Mouse (Mus musculus) lung, embryonic 14.5 days (tissue): ENCODE measurements at regions not wholly inside any gene's neighbourhood (a gene's known extent, or its start where the extent isn't known, plus 50 kb on each side); places are given as distances from the start of the nearest gene placed in this dataset.

Experiments used
- ATAC-seq: fragments of 200-750 bp; cut with Nextera tagmentation; 2 replicates; pipeline ENCODE4 v1.8.0; 2017; ENCODE audit warnings: mild to moderate bottlenecking, moderate TSS enrichment, moderate library complexity; ENCODE audit not compliant: insufficient read depth
- DNase-seq: peaks from one replicate; pipeline ENCODE4 v3.0.0-alpha.2; 2015
- H3K27ac ChIP-seq: fragments of 300-500 bp; sonication (generic); 2 replicates; pipeline ENCODE4 v1.5.1; 2014; ENCODE audit warnings: low read depth, mild to moderate bottlenecking, moderate library complexity
- H3K27me3 ChIP-seq: fragments of 300-500 bp; sonication (generic); 2 replicates; pipeline ENCODE4 v1.6.1; 2014; ENCODE audit warnings: low read length, control low read depth; ENCODE audit not compliant: insufficient read depth
- H3K36me3 ChIP-seq: fragments of 300-500 bp; sonication (generic); 2 replicates; pipeline ENCODE4 v1.6.1; 2014; ENCODE audit warnings: control low read depth; ENCODE audit not compliant: insufficient read depth
- H3K4me1 ChIP-seq: fragments of 300-500 bp; sonication (generic); 2 replicates; pipeline ENCODE4 v1.6.1; 2014; ENCODE audit warnings: antibody characterized with exemption, control low read depth; ENCODE audit not compliant: insufficient read depth
- H3K4me2 ChIP-seq: fragments of 300-500 bp; sonication (generic); 2 replicates; pipeline ENCODE4 v1.6.1; 2014; ENCODE audit warnings: mild to moderate bottlenecking
- H3K4me3 ChIP-seq: fragments of 300-500 bp; sonication (generic); 2 replicates; pipeline ENCODE4 v1.5.1; 2014; ENCODE audit warnings: low read depth, low read length
- H3K9ac ChIP-seq: fragments of 300-500 bp; sonication (generic); 2 replicates; pipeline ENCODE4 v1.6.1; 2014
- H3K9me3 ChIP-seq: fragments of 300-500 bp; sonication (generic); 2 replicates; pipeline ENCODE4 v1.6.1; 2016; ENCODE audit warnings: low read depth, low read length, control low read depth
- CTCF ChIP-seq: IDR thresholded peaks from 2 replicates; pipeline ENCODE4 v1.5.1; 2016; ENCODE audit warnings: antibody characterized with exemption, low read depth
- WGBS: fragments of 180-500 bp; shearing (Covaris S2); extraction: QIAGEN DNeasy Blood & Tissue Kit; methylation state at CpG from one replicate; pipeline ENCODE4 v1.1.7; 2014; 5-methylcytosine and 5-hydroxymethylcytosine counted together

DNA sequence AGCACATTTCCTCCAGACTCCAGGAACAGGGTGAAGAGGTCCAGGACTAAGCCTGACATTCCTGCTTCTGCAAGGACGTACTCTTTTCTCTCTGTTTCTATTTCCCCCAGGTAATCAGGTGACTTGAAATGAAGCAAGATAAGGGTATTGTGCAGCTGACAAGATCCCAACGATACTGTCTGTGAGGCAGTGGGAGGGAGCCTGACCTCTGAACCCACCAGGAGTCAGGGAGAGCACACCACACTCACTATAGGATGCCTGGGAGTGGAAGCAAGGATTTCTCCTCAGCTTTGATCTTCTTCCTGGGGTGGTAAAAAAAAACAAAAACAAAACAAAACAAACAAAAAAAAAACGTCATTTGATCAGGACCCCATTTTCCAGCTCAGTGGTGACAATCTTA is 141.1 kb upstream of the A230072I06Rik start:
- no peak overlapping the region for H3K4me3 ChIP-seq
- H3K27me3 ChIP-seq = no peaks in the 10 kb centered on the region
- H3K36me3 ChIP-seq = no peaks in the 10 kb centered on the region
- TF ChIP-seq CTCF = no peak
- no peak for ATAC-seq
- H3K9me3 ChIP-seq = no peaks in the 10 kb centered on the region
- DNase-seq = no peak
- 14% methylated on average over 3 of the region's 3 CpGs for WGBS
- no peak overlapping the region for H3K27ac ChIP-seq
- H3K4me2 ChIP-seq = no peak overlapping the region
- no peaks in the 10 kb centered on the region for H3K4me1 ChIP-seq
- no peak overlapping the region for H3K9ac ChIP-seq

- no peak for DNase-seq
- Histone ChIP-seq H3K4me1 (no peaks in the 10 kb centered on the region), H3K4me3 (no peak overlapping the region), H3K9me3 (no peaks in the 10 kb centered on the region), H3K9ac (no peak overlapping the region), H3K36me3 (no peaks in the 10 kb centered on the region), H3K27me3 (no peaks in the 10 kb centered on the region), H3K4me2 (no peak overlapping the region), H3K27ac (no peak overlapping the region)
- ATAC-seq = no peak
- 70% methylated on average over 8 of the region's 8 CpGs for WGBS
- no peak for TF ChIP-seq CTCF
These were observed 140.7 kb upstream of the A230072I06Rik start for GRCm38 (mm10) chr8:12137913-12138312.

DNA sequence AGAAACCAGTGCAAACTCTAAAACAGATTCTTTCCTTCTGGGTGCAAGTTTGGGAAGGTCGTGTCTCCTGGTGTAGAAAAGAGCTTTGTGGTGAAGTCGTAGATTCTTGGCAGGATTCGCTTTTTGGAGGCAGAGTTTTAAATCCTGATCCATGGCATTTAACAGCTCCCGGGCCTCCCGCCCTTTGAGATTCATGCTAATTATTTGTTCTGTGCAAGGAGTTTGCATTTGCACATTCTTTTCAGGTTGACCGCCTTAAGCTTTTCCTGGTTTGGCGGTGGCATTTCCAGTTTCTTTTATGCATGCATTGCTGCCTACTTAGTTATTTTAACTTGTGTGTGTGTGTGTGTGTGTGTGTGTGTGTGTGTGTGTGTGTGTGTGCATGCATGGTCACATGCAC is 126.9 kb upstream of the A230072I06Rik start:
- TF ChIP-seq CTCF = no peak
- H3K4me1 ChIP-seq = no peaks in the 10 kb centered on the region; the same call in 1 of the 2 replicates
- H3K4me2 ChIP-seq = no peak overlapping the region
- H3K9ac ChIP-seq = no peak overlapping the region
- ATAC-seq = no peak
- H3K36me3 ChIP-seq = no peaks in the 10 kb centered on the region
- H3K4me3 ChIP-seq = no peak overlapping the region
- H3K9me3 ChIP-seq = no peaks in the 10 kb centered on the region
- no peaks in the 10 kb centered on the region for H3K27me3 ChIP-seq
- no peak for DNase-seq
- H3K27ac ChIP-seq = no peak overlapping the region
- 61% methylated on average over 7 of the region's 7 CpGs for WGBS

GRCm38 (mm10) chr8:12152825-12153224 is 125.8 kb upstream of the A230072I06Rik start:
- DNase-seq (no peak), ATAC-seq (no peak)
- H3K9ac ChIP-seq = no peak overlapping the region
- no peaks in the 10 kb centered on the region for H3K27me3 ChIP-seq
- TF ChIP-seq CTCF = no peak
- no peak overlapping the region for H3K27ac ChIP-seq
- WGBS = 42% methylated on average over 9 of the region's 9 CpGs
- H3K36me3 ChIP-seq = no peaks in the 10 kb centered on the region
- H3K4me2 ChIP-seq = no peak overlapping the region
- no peak overlapping the region for H3K4me3 ChIP-seq
- H3K4me1 ChIP-seq = no peaks in the 10 kb centered on the region; the same call in 1 of the 2 replicates
- no peaks in the 10 kb centered on the region for H3K9me3 ChIP-seq

DNA sequence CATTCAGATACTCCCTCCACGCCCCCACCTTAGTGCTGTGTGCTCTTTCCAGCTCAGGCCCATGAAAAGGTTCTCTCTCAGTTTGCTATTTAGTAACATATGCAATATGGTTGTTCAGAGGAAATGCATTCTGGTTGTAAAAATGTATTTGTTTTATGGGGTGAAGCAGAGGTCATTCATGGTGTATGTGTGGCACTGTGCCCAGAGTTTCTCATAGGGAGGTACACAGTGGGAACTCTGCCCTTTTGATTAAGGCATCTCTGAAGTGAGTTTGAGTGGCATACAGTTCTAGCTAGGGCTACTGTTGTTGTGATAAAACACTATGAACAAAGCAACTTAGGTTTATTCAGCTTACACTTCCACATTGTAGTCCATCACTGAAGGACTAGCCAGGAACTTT is 121.7 kb upstream of the A230072I06Rik start:
- no peaks in the 10 kb centered on the region for H3K9me3 ChIP-seq
- H3K4me3 ChIP-seq = no peak overlapping the region
- H3K27ac ChIP-seq = no peak overlapping the region
- H3K9ac ChIP-seq = no peak overlapping the region
- TF ChIP-seq CTCF = no peak
- no peaks in the 10 kb centered on the region for H3K27me3 ChIP-seq
- 77% methylated on average over 1 of the region's 1 CpGs for WGBS
- H3K4me2 ChIP-seq = no peak overlapping the region
- no peaks in the 10 kb centered on the region; the same call in 1 of the 2 replicates for H3K4me1 ChIP-seq
- peak; percentile 37 for DNase-seq
- H3K36me3 ChIP-seq = no peaks in the 10 kb centered on the region
- ATAC-seq = peak; percentile 11; the same call in 1 of the 2 replicates

DNA sequence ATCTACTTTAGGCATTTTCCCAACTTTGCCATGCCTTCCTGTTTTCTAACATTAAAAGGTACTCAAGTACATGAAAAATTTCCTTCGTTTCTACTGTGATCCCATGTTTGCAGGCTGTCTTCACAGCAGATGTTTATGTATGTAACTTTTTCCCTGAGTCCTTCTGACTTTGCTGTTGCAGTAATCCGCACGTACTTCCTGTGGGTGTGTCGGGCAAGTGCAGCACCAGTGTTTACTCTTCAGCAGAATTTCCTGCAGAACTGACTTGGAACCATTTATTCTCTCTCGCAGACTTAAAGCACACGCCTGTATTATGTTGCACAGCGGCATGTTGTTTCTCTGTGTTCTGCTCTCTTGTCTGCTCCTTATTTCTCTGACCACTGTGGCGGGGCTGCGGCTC is 120.4 kb upstream of the A230072I06Rik start:
- ATAC-seq (no peak), DNase-seq (no peak)
- Histone ChIP-seq H3K9ac (no peak overlapping the region), H3K4me3 (no peak overlapping the region), H3K4me2 (no peak overlapping the region), H3K36me3 (no peaks in the 10 kb centered on the region), H3K4me1 (peaks cover 3% of the 10 kb centered on the region; the same call in 1 of the 2 replicates), H3K9me3 (no peaks in the 10 kb centered on the region), H3K27me3 (peaks cover 5% of the 10 kb centered on the region; the same call in 1 of the 2 replicates), H3K27ac (no peak overlapping the region)
- no peak for TF ChIP-seq CTCF
- WGBS = 66% methylated on average over 9 of the region's 9 CpGs

GRCm38 (mm10) chr8:12162921-12163705 is 115.5 kb upstream of the A230072I06Rik start:
- H3K27ac ChIP-seq = no peak overlapping the region
- peaks cover 5% of the 10 kb centered on the region; the same call in 1 of the 2 replicates for H3K27me3 ChIP-seq
- TF ChIP-seq CTCF = no peak
- peak overlapping the region; percentile 52 for H3K4me2 ChIP-seq
- no peaks in the 10 kb centered on the region for H3K9me3 ChIP-seq
- DNase-seq = peak; percentile 27
- WGBS = 18% methylated on average over 22 of the region's 22 CpGs
- 0 out of 2 replicates have a peak overlapping the region, but pooled peaks have one; percentile 16 for H3K4me3 ChIP-seq
- H3K36me3 ChIP-seq = no peaks in the 10 kb centered on the region
- H3K4me1 ChIP-seq = peaks cover 4% of the 10 kb centered on the region; the same call in 1 of the 2 replicates
- ATAC-seq = no peak
- no peak overlapping the region for H3K9ac ChIP-seq
